Mouse (Mus musculus) heart, postnatal 14 days (tissue): ENCODE measurements around the gene Syk. TPM values are rescaled to one million over a fixed set of nuclear protein-coding genes. Genes with fewer than 3 reads are reported as not detected.

ENCODE experiments used
- DNase-seq, 2 experiments: peaks; one replicate each; pipeline ENCODE4 v3.0.0; 2021 to 2022
- intact Hi-C: fragments of 180-260 bp; cut with DNase I; formaldehyde crosslinking; loops from one replicate; pipeline ENCODE4 v1.15.1; 2025
- total RNA-seq, 2 experiments: library from RNA; stranded (reverse); gene quantifications; 2 replicates each; pipeline ENCODE4 v1.2.3; 2021

Gene Syk
- total RNA-seq, 2 experiments from 2014 or later: 19.1 to 20.8 TPM

DNA sequence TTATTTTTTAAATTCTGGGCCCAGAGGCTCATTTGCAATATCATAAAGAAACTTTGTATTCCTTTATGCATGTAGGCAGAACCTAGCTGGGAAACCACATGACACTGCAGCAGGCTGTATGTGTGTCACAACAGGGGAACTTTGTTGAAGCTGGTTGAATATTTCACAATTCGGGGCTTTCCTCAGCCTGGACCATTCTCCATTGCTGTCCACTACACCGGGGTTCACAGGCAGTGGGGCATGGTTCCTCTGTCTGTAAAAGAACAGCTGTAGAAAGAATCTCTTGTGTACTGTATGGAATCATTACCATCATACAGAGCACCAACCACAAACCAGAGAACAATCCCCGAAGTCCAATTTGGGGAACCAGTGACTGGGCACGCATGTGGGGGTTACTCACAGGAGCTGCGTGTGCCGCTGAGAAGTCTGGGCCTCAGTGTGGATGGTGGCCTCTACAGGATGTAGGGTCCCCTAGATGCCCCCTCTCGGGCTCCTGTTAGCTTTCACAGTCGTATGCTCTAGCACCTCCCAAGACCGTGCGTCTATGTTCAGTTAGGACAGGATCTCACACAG, 53.3 kb downstream of the Syk start:
- DNase-seq: no peak
- intact Hi-C loops: no loop called here

DNA sequence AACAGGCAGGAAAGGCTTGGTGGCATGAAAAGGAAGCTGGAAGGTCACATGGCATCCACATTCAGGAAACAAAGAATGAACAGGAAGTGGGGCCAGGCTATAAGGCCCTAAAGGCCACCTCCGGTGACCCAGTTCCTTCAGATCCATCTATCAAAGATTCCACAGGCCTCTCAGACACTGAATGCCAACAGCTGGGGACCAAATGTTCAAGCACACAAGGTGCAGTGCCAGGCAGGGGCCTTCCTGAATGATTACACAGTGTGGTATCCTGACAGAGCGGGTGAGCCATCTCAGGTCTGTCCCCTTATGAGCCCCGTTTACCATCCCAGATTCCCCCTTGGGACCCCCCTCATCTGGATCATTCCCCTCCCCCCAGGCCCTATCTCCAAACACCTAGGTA, 63.6 kb downstream of the Syk start:
- intact Hi-C loops: no loop called here
- no peak for DNase-seq

DNA sequence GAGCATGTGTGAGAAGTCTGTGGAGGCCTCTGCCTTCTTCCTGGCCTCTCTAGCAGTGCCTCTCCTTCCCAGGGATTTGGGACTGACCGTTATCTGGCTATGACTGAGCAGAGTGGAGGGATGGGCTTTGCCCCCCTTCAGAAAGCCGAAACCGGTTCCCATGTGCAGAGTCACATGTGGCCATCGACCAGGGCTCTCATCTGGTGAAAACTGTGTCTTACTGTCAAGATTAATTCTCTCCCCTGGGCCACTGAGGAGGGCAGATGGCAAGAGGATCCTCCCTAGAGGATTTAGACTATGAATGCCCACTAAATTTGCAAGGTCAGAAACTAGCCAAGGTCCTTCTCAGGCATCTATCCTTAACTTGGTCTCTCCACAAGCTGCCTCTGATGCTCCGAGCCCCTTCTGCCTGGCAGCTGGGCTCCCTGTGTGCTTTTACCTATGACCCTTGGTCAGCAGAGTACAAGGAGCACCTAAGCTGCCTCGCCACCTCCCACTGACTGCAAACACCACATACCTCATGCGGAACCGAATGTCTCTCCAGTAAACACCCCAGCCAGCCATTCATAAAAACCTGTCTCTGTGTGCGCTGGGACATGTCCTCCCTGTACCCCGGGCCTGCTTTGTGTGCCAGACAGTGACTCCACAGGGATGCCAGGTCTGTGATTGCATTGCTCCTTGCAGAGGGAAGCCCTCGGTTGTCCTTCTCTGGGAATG, 65.2 kb downstream of the Syk start:
- intact Hi-C loops: no loop called here
- DNase-seq: no peak

DNA sequence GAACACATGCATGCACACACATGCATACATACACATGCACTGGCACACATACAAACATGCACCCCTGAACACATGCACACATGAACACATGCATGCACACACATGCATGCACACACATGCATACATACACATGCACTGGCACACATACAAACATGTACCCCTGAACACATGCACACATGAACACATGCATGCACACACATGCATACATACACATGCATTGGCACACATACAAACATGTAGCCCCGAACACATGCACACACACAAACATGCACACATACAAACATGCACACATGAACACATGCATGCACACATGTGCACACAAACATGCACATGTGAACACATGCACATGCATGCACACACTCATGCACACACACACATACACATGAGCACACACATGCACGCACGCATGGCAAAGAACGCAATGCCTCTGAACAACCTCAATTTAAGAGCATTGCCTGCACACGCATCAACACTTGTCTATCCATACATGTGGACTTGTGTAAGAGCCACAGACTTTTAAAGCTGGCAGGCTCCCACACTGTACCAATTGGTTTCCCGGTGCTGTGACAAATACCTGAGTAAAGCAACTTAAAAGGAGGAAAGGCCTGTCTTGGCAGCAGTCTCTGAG, 66.9 kb downstream of the Syk start:
- DNase-seq: no peak
- intact Hi-C loops: no loop called here

DNA sequence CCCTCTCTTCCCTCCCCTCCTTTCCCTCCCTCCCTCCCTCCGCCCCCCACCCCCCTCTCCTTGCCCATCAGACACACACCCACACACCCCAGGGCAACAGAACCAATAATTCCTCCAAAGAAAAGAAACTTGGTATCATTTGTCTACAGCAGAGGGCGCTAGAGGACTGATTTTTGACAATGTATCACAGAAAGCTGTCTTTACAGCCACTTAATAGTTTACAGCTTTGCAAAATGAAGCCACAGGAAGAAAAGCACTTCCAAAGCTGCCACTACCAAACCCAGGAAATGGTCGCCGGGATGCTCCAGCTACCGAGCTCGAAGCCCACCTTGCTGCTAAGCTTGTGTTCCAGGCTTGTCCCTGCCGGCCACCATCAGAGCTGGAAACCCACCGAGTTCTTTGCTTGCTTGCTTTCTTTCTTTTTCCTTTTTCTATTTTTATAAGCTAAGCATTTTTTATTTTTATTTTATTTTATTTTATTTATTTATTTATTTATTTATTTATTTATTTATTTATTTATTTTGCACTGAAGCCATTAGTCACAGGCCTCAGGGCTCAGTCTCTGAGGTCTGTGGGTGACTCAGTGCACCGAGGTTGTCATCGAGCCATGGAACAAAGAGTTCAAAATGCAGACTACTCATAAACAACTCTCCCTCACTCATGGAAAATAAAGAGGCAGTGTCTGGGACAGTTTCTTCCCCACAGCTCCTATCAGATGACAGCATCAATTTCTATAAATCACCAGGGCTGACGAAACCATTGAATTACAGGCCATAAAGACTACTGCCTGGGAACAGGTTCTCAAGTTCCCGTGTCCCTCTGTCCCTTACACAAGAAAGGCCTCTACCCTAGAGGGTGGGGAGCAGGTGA, 68.6 kb downstream of the Syk start:
- intact Hi-C loops: no loop called here
- DNase-seq: peak; percentile 22 to 70

DNA sequence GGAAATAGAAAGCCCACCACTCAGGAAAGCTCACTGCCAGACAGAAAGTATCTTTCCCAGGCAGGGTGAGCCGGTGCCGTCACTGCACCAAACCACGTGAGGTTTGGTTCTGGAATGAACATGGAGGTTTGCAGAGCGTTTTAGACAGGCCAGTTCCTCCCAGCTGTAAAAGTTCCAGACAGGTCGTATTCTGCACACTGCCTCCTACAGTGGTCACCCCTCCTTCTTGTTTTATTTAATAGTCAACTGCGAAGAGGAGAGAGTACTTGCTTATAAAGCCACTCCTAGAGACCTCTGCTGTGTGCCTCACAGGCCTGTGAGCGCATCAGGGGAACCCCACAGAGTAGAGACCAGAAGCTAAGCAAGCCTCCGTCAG, 69.3 kb downstream of the Syk start:
- DNase-seq: no peak
- intact Hi-C loops: no loop called here

DNA sequence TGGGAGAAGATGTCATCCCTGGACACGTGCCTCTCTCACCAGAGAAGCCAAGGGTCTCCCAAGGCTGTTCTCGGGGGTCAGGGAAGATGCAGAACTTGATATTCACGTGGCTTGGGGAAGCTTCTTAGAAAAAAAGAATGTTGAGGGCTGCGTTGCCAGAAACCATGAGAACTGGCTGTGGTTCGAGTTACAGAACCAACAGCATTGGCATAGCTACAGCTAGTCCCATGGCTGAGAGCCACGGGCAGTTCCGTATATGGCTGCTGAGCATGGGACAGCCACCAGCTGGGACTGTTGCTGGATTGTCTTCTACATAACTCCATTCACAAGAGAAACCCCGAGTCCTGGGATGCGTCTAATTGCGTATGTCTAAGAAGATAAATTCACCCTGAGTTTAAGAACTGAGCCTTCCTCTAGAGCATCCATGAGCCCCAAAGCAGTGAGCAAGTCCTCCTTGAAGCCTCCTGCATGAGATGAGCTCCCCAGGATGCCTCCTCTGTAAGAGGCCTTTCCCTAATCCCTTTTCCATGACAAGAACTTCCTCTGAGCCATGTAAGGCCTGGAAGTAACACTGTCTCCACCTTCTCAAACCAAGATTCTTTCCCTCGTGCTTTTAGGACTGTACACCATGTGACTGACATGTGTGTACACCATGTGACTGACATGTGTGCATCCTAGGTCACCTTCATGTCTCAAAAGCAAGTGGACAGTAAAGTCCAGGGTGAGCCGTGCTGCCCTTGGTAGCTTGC, 71.3 kb downstream of the Syk start:
- intact Hi-C loops: no loop called here
- DNase-seq: peak; percentile 45 to 59

DNA sequence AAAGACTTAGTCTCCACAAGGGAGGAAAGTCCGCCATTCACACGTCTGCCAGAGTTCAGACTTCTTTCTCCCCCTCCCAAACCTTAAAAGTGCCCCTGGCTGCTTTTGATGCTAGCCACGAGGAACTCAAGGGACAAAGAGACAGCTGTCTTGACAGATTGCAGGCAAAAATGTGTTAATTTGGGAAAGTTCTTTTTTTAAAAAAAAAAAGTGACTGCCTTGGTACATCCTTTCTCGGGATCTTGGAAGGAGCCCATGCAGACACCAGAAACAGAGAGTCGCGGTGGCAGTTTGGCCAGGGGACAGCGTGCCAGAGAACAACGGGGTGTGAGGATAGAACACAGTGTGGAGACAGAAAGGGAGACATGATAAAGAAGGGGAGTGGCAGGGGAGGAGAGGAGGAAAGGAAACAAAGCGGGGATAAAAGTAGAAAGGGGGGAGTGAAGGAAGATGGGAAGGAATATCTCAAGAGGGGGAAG, 71.9 kb downstream of the Syk start:
- intact Hi-C loops: no loop called here
- DNase-seq: no peak

DNA sequence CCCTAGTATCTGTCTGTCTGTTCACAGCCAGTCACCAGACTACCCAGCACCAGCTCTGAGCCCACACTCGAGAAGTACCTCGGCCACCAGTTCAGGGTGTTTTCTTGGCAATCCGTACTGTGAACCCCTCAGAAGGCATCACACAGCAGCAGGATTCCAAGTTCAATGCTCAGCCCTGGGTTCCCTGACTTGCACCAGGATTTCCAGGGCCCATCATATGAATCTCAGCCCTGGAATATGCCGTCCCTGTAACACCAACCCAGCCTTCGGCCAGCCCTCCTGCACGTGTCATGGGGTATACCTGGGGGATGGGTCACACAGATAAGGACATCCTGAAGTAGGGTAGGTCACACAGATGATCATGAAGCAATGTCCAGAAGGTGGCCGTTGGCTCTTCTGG, 75.0 kb downstream of the Syk start:
- no peak for DNase-seq
- intact Hi-C loops: loop anchor here (2.0 kb wide), 2 partner anchors 325 to 439 kb away; no protein-coding TSS in a partner anchor

DNA sequence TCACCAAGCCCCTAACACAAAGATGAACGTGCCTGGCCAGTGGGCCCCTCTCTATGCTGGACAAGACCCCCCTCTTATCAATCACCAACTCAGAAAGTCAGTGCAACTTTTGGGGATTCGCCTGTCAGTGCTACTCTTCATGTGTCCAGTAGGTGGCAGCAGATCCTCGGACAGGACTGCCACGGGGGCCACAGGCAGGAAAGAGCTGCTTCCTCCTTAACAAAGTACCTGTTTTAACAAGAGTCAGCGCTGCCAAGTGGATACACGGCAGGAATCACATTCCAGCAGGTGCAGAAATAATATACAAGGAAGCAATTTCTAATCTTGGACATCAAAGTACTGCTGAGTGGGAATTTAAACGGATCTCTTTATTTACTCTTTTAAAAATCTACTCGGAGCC, 75.5 kb downstream of the Syk start:
- intact Hi-C loops: loop anchor here (2.0 kb wide), 2 partner anchors 324 to 438 kb away; no protein-coding TSS in a partner anchor
- peak; percentile 50 to 76 for DNase-seq

DNA sequence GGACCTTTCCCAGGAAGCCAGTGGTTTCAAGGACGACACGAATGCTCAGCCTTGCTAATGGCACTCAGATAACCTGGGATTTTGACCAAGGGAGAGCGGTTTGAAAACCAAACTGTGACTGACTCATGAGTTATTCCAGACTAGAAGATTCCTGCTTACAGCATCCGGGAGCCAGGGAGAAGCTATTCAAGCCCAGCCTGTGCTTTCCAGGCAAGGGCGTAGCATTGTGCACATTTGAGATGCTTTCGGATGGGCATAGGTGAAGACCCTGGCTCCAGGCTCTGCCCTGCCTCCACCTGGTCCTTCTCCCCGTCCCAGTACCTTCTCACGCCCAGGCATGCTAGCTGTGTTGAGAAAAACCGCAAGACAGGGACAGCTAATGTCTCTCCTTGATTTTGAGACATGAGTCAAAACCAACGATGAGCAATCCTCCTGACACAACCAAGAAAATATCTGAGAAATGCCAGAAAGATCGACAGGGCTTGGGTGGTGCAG, 76.2 kb downstream of the Syk start:
- intact Hi-C loops: loop anchor here (2.0 kb wide), 2 partner anchors 324 to 438 kb away; no protein-coding TSS in a partner anchor
- DNase-seq: no peak

DNA sequence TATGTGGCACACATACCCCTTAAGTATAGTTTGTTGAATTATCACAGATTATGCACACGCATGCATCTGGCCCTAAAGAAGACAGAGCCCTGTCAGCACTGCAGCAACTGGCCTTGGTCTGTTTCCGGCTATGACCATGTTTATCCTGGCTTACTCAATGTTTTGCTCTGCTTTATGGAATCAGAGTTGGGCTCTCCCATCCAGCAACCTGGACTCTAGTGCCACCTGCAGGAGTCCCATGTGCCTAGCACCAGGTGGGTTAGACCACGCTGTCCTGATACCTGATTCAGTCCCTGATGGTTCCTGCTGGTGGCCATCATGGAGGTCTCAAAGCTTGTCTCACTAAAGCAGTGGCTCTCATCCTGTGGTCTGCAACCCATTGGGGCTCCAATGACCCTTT, 86.9 kb downstream of the Syk start:
- DNase-seq: no peak
- intact Hi-C loops: no loop called here

DNA sequence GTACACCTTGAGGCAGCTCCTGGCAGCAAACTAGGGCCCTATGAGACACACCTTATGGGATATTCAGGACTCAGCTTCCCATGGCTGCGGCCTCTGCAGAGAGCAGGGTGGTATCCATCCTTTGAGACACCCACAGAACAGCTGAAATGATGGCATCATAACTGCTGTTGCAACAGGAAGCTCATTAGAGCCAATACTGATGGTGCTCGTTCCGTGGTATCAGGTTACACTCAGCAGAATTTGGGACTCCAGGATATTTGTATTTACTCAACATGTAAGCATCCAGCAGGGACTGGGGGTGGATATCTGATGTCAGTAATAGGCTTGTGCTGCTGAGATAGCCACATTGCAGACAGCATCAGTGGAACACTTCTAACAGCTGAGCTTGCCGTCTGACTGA, 90.3 kb downstream of the Syk start:
- intact Hi-C loops: no loop called here
- DNase-seq: no peak

DNA sequence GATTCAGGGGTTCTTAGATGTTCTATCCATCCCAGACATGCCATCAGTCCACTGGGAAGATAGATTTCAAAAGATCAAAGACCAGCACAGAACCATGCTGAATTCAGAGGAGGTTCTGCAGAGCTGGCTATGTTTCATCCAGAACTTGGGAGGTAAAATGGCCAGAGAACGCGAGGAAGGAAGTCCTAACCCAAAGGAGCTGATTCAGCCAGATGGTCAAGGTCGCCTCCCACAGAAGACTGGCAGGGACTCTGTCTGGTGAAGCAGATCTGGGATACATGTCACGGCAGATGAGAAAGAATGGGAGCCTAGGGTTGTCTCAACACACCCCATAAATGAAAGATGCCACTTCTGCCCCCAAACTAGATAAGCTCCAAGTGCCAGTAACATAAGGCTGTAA, 90.9 kb downstream of the Syk start:
- intact Hi-C loops: no loop called here
- no peak for DNase-seq

DNA sequence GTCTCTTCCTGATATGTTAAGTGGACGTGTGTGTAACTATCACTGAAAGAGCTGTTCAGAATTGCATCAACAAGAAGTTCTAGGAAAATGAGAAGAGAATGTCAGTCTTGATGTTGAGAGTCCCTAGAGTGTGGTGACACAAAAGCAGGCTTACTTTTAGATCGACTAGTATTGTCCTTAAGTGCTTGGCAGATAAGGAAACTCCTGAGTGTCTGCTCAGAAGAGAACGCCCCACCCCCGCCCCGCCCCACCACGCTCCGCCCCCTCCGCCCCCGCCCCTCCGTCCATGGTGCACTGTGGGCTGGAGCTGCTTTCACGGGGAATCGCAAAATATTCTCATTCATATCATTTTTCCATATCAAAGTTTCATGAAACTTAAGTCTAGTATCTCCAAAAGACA, 91.9 kb downstream of the Syk start:
- no peak for DNase-seq
- intact Hi-C loops: no loop called here

DNA sequence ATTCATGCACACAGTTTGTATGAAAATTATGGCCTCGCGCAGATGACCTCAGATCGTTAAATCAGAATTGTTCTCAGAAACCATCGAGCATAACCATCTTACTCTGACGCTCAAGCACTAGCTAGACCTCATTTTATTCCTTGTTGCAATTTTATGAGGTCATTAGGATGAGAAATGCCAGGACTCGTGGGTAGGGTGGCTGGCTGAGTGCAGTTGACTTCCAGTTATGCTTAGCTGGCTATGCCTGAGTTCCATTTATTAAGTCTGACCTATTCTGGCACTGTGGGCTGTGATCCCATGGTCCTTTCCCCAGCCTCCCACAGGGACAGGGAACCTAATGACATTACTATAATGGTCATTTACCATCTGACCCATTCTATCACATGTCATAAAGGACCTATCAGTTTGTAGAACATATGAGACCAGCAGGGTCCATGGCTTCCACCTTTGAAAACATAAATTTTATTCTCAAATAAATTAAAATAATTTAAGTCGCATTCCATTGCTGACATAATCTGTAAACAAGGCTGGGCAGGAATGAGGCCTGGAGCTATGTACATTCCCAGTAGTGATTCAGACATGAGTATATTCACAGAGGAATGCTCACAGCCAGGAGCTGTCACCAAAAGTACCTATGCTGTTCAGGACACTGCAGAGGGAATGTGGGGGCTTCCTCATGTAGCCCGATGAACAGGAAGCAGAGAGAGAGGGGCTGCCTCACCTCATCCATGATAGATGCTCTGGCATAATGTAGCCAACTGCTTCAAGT, 92.7 kb downstream of the Syk start:
- intact Hi-C loops: no loop called here
- DNase-seq: no peak

DNA sequence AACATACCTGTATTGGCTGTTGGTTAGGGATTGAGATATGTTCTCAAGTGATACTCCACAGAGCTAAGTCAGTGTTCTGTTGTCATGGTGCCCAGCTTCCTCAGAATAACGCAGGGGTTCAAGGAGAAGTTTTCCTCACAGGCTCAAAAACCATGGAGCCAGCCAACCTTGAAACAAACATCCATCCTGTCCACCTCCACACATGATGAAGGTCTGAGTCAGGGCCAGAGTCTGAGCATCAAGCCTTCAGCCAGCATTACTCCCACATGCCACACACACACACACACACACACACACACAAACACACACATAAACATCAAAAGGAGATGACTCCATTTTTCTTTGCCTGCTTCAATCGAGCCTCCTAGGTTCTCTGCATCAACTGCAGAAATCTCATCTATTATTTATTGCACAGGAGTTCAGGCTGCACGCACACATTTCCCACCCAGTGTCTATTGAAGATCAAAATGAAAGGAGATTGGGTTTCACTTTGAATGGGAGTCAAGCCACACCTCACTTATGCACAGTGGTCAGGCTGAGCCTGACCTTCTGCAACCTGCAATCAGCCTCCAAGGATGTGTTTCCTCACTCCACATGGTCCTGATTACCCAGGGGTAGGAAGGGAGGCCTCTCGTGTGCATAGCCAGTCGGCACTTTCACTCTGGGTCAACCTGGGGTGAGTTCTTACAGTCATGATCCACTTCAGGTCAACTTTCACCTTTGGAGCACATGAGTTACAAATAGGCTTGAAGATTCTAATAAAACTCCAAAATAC, 93.9 kb downstream of the Syk start:
- intact Hi-C loops: no loop called here
- no peak for DNase-seq

DNA sequence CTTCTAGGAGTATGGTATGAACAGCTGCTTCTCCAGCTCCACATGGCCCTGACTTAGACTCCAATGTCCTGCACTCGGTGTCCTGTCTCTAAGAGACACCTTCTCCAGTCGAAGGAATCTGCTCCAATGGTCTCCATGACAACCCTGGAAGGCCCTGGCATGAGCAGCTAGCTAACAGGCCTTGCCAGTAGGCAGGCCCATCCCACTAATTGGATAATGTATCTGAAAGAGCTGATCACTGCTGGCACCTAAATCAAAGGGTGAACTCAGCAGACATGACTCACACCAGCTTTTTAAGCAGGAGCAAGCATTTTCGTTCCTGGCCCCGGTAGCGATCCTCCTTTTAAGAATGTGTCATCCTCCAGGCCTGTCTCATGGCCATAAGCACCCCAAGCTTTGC, 96.9 kb downstream of the Syk start:
- DNase-seq: no peak
- intact Hi-C loops: no loop called here

DNA sequence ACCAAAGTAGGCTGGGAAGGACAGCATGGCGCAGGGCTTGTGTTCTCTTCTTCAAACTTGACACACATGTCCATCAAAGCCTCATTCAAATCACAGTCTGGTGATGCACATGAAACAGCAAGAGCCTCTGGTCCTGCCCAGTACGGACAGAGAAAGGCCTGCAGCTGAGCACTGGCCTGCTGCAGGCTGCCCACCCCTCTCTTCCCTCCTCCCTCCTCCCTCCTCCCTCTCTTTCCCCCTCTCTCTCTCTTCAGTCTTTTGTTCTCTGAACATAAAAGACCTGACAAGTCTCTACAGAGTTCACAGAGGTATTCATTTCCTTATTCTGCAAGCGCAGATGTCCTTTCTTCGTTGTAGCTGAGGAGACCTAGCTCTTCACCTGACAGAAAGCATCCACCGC, 99.1 kb downstream of the Syk start:
- intact Hi-C loops: no loop called here
- no peak for DNase-seq
